Mouse (Mus musculus): ENCODE results near the gene Cfap73.
A peak's percentile ranks its signal among the peaks of the same experiment; 100 is the strongest.

Gene Cfap73

DNA sequence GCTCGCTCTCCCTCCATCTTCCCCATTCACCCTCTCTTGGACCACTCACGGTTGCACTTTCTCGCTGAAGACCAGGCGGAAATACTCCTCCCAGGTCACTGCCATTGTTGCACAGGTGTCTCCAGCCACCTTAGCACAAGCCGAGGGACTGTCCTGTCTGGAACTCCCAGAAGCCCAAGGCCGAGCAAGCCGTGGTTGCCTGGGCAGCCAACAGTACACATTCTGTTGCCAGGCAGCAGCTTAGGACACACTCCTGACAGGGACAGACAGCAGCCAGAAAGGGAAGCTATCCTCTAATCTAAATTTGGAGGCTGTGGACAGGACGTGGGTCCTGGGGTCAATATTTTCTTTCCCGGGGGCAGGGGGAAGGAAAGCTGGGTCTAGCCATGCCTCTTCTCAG lies at the start of gene Cfap73:
Cfap73 (minus strand) TSS at position 105 of the 400 bp plus-strand sequence.
- no peak for DNase-seq (ENCODE audit: low spot score)

DNA sequence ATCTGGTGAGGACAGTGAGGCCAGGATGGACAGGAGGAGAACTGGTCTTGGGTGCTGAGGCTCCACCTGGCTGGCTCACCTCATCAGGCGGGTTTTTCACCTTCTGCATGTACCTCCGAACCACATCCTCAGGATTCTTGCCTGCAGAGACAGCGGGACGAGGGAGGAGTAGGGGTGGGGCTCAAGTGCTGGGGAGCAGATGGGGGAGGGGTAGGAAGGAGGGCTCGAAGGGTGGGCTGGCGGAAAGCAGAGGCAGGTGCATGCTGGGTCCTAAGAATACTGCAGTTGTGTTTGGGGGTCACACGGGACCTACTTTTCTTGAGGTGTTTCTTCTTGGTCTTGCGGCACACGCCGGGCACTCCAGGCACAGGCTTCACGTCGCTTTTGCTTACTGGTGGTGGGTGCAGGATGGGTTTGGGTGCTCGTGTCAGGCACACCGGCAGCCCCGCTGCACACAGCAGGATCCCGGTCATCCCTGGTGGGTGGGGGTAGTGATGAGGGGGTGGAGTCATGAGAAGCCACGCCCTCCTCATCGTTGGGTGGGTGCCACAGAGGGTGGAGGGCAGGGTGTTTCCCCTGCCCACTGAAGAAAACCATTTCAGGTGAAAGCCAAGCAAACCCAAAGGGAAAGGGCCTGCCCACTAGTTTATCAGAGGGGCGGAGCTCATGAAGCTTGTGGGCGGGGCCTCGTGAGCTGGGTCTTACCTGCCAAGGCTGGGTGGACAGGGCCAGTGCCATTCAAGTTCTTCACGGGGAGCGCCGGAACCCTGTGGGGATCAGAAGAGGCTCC lies 49.1 kb upstream of the Cfap73 start:
- DNase-seq (ENCODE audit: low spot score) = no peak

DNA sequence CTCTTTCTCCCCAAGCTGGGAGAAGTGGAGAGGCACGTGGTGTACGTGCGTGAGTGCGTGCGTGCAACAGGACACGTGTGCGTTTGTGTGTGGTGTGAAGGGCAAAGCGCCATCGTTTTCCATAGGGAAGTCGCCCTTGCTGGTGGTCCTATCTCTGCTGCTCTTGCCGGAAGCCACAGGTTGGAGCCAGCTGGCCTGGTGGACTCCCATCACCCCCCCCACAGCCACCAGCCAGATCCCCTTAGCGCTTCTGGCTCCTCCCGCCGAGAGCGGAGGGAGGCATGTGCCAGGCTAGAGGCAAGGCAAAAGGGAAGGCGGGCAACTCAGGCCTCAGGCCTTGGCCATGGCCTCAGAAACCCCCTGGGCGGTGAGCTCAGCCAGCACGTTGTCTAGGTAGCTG lies 46.9 kb upstream of the Cfap73 start:
- no peak for DNase-seq (ENCODE audit: low spot score)

DNA sequence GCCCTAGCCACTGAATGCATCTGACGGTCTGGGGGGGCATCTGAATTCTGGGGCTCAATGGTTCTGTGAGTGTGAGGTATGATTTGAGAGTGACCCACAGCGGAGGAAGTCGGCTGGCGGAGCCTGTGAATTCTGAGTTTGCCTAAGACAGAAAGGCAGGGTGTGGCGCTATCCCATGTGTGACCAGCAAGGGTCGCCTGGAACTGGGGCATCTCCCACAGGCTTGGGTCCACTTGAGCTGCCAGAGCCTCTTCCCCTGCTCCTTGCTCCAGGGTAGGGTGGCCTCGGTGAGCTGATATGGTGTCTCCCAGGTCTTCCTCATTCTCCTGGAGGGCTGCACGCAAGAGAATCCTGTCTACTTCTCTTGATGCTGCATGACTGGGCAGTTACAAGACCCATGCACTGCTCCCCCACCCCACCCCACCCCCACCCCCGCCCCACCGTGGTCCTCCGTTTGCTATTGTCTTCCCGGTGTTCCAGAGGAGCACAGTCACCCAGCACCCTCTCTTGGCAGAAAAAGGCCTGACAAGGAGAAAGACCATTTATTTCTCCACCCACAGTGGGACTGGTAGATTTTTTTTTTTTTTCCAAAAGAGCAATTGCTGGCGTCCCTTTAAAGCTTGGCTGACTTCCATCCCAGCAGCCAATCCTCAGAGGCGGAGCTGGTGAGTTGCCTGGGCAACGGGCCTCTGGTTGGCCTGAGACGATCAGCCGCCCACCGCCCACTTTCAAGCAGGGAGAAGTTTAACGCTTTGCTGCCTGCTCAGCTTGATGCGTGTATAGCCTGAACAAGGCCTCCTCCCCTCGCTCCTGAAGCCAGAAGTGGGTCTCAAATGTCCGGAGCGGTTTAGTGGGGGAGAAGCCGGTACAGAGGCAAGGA lies 45.9 kb upstream of the Cfap73 start:
- DNase-seq (ENCODE audit: low spot score) = peak; percentile 86

DNA sequence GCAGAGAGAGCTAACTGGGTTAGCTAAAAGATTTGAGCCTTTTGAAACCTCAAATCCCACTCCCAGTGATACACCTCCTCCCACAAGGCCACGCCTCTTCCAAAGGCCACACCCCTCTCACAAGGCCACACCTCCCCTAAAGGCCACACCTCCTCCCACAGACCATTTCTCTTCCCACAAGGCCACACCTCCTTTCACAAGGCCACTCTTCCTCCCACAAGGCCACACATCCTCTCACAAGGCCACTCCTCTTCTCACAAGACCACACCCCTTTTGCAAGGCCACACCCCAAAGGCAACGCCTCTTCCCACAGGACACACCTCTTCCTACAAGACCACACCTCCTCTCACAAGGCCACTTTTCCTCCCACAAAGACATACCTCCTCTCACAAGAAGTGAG lies 43.5 kb upstream of the Cfap73 start:
- DNase-seq (ENCODE audit: low spot score) = peak; percentile 69

DNA sequence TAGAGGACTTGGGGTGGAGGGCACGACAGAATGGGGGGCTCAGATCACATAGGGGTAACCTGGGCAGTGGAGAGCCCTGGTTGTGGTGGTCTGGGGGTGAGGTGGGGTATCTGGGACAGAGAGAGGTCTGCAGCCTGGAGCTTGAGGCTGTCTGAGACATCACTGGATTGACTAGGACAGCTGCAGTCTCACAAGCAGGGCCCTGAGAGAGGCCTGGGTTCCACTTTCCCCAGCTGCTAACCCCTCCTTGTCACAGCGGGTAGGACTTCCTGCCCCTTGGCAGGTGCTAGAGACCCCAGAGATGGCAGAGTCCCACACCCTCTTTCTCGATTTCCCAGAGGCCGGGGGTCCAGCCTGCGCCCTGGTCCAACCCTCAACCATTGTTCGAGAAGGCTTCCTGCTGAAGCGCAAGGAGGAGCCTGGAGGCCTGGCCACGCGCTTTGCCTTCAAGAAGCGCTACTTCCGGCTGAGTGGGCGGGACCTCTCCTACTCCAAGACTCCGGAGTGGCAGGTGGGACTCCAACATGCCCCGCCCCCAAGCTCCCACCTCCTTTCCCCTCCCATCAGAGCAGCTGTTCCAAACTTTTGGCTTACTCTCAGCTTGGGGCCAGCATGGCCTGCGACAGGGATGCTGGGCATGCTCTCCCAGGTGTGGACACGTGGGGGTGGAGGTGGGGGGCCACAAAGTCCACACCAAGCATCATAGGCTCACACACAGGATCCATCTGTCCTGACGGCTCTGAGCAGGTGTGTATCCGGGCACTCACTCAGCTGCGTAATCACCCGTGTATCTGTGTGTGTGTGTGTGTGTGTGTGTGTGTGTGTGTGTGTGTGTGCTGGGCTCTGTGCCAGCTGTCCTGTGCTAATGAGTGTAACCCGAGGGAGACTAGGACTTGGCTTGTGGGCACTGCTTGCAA lies 40.5 kb upstream of the Cfap73 start:
- DNase-seq (ENCODE audit: low spot score) = peak; percentile 68

DNA sequence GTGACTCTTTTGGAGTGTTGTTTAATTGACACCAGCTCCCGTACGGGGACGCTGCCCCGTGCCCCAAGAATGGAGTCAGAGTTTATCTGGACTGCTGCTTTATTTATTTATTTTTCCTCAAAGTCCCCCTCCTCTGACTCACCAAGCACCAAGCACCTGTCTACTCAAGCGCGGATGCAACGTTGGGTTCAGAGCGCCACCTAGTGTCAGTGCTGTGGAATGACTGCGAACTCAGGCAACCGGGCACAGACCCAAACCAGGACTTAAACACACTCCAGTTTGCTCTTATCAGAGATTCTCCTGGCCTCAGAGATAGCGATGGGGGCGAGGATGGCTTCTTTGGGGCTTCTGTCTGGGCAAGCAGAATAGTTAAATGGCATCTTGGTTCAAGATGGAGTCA lies 39.6 kb upstream of the Cfap73 start:
- DNase-seq (ENCODE audit: low spot score) = peak; percentile 62

DNA sequence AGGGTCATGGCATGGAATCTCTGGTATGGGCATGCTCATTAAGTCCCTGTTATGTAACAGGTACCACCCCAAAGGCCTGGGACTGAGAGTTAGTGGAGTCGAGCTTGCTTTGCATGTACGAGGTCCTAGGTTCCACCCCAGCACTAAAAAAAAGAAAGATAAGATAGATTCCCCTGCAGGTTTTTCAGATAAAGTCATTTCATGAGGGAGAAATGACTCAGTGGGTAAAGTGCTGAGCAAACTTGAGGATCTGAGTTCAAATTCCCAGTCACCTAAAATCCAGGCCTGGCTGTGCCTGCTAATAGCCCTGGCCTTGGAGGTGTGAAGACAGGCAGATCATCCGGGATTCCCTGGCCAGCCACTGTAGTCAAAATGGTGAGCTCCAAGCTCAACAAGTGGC lies 37.8 kb upstream of the Cfap73 start:
- no peak for DNase-seq (ENCODE audit: low spot score)

DNA sequence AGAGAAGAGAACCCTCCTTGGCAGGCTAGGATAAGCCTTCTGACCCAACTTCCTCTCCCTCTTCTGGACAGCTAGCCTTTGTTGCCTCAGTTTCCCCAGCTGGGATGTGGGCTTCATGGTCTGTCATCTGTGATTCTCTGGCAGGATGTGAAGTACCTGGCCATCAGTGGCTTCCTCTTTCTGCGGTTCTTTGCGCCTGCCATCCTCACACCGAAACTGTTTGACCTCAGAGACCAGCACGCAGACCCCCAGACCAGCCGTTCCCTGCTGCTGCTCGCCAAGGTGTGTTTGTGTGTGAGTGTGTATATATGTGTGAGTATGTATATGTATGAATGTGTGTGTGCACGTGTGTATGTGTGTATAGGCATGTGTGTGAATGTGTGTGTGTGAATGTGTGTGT lies 36.1 kb upstream of the Cfap73 start:
- DNase-seq (ENCODE audit: low spot score) = no peak

DNA sequence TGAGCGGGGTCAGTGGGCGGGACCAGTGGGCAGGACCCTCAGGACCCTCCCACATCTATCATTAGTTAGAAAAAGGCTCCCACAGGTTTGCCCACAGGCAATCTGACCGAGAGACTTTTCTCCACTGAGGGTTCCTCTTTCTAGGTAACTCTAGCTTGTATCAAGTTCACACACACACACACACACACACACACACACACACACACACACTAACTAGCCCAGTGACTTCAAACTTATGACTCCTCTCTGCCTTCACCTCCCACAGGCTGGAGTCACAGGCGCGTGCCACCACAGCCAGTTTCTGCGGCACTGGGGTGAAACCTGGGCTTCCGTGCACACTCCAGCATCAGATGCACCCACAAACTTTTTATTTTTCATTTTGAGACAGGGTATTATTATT lies 34.7 kb upstream of the Cfap73 start:
- DNase-seq (ENCODE audit: low spot score) = no peak

DNA sequence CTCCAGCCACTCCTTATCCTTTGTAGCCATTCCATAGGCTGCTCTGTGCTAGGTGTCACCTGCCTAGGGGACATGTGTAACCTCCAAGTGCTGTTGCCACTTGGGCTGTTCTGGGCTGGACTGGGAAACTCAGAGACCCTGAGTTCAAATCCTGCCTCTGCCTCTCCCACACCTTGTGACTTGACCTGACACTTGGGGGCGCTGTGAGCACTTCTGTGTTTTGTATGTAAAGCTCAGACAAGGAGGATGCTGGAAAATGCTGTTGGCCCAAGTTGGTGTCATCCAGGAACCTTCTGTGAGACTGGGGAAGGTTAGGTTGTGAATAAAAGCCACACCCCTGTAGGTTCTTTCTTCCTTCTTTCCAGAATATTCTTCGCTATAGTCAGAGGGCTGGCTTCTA lies 30.9 kb upstream of the Cfap73 start:
- no peak for DNase-seq (ENCODE audit: low spot score)

DNA sequence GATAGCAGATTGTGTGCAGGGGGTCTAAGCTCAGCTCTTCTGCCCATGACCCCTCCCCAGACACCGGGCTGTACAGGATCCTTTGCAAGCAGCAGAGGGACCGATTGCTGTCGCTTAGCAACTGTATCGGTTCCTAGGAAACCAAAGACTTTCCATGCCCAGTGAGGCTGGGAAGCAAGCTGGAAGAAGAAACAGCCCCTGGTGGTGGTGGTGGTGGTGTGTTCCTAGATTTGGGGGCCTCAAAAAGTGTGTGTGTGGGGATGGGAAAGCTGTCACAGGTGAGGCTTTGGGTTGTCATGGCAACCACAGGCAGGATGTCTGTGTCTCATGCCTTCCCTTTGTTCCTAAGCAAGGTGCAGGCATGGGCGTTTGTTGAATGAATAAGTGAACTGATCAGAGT lies 26.8 kb upstream of the Cfap73 start:
- DNase-seq (ENCODE audit: low spot score) = no peak

DNA sequence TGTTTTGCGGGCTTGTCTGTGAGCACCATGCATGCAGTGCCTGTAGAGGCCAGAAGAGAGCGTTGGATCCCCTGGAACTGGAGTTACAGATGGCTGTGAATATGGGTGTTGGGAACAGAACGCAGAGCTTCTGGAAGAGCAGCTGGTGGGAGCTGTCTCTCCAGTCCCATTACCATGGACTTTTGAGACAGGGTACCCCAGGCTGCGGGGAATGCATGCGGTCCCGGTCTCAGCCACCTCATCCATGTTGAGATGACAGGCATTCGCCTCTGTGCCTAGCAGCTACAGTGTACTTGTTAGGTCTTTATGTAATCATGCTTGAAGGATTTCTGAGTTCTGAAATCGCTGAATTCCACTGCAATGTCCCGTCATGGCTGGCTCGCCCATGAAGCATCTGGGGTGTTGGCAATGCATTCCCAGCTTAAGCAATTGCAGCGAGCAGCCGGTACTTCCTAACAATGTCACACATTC lies 22.3 kb upstream of the Cfap73 start:
- no peak for DNase-seq (ENCODE audit: low spot score)

DNA sequence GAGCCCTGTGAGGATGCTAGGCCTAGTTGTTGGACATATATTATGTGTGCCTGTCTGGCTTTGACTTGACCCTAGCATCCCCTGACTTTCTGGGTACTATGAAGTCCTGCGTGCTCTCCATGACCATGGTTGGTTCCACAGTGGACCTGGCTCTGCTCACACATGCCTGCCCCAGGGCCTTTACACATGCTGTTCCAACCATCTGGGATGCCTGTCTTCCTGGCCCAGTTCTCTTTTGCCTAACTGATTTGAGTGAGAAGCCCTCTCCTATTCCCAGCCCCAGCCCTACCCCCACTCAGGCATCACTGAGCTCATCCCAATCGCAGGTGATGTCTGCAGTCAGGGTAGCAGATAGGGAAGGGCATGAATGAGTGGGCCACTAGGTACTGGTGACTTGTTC lies 19.8 kb upstream of the Cfap73 start:
- no peak for DNase-seq (ENCODE audit: low spot score)

DNA sequence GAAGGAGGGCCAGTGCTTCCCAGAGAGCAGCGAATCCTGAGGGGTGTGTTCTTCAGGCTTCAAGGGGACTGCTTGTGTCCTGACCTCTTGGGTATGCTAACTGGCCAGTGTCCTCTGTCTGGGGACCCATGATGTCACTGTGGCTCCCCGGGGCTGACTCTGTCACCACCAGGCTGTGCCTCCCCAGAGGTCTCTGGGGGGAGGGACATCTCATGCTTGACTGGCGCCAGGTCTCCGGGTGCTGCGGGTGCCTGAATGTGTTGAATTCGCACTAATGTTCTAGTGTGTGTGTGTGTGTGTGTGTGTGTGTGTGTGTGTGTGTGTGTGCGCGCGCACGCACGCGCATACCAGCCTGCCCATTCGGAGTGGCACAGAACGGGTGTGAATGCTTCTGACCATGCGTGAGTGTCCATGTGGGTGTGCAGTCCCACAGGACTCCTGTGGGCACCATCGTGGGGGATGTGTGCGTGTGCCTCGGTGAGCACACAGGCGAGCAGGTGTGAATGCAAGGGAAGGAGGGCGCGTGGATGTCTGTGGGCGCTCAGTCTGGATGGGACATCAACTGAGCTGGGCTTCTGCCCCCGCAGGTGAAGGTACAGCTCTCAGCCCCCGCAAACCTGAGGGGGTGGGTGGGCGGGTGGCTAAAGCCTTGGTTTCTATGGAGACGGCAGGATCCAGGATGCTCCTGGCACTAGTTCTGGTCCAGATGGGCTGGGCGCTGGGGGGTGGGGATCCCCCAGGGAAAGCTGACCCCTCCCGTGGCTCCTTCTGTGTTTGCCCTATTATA lies 19.1 kb upstream of the Cfap73 start:
- DNase-seq (ENCODE audit: low spot score) = no peak

DNA sequence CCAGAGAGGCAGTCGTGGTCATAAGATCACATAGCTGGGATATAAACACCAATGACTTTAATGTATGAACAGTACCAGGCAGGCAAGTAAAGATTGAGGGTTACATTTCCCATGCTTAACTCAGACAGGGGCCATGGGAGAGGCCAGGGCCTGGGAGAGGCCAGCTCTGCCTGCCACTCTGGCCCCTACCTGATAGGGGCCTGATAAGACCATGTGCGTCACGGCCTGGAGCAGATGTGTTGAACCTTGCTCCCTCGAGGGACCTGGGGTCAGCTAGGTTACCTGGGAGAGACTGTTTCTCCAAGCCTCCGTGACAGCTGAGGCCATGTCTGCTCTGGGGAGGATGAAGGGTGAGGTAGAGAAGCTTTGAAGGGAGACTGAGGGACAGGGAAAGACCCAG lies 17.2 kb upstream of the Cfap73 start:
- DNase-seq (ENCODE audit: low spot score) = no peak

DNA sequence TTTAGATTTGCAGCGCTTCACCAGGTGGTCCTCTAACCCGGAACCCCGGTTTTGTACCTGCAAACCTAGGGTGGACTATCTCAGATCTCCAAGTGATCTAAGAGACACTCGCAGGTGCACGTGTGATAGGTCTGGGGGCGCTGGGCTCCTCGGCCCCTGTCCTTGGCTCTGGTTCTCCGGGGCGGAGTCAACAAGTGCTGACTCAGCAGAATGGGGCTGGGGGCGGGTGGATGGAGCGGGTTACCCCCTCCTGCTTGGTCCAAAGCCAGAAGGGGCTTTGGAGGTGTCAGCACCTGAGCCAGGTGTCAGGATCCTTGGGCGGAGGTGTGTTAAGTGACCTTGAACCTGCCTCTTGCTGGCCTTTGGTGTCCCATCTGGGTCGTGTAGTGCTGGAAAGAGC lies 15.9 kb upstream of the Cfap73 start:
- no peak for DNase-seq (ENCODE audit: low spot score)

DNA sequence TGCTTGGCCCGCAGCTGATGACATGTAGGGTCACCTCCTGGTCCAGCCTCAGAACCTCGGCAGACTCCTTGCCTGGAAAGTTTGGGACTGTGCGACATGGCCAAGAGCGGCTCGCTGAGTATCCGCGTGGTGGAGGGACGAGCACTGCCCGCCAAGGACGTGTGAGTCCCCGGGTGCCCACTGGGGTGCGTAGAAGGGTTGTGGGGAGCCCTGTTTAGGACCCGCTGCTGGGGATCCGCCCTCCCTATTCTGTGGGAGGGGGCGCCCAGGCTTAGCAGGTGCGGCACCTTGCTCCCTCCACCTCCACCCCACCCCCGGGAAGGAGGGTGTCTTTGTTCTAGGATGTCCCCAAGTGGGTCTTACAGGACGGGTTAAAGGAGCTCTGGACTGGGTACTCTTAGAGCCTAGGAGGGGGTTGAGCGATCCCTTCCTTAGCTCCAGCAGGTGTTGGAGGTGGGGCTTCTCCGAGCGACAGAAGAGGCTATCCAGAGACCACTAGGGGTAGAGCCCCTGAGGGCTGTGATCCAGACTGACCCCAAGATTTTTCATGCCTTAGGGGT lies 15.4 kb upstream of the Cfap73 start:
- DNase-seq (ENCODE audit: low spot score) = no peak

DNA sequence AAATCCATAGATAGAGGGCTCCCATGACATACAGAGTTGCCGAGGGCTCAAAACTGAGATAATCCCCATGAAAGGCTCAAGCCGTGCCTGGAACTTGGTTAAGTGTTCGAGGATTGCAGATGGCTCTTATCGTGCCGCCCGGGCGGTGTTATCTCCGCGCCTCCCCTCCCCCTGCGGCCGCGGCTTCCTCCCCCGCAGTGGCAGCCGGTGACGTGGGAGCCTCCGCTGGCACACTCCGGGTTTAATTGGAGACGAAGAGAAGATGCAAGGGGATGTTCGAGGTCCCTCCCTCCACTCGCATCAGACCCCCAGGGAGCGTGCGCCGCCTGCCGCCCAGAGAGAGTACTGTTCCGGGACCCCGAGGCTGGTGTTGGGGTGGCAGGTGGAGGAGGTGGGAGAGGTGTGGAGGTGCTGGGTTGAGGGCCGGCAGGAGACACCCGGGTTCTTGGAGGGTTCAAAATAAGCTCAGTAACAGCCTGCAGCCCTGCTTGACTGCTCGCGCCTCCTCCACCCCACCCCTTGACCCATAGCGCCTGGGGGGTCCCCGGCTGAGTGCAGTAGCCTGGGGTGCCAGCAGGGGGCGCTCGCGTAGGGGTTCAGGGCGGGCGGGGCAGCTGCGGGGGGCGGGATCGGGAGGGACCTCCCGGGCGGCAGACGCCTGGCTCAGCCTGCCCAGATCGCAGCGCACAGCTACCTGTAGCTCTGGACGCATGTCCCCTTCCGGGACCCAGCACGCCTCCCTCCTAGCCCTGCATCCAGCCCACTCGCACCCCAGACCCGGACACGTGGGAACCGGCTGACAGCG lies 14.7 kb upstream of the Cfap73 start, which contains the start of gene Rasal1:
Rasal1 (plus strand) TSS at position 244 of the 805 bp plus-strand sequence.
- peak; percentile 74 for DNase-seq (ENCODE audit: low spot score)
